Mouse (Mus musculus) neural tube, embryonic 11.5 days (tissue): Measurements from ENCODE around the gene Ganab. TPM values are rescaled to one million over a fixed set of nuclear protein-coding genes. Genes with fewer than 3 reads are reported as not detected.

Experiments
- ATAC-seq: fragments of 200-750 bp; cut with Nextera tagmentation; 2 replicates; pipeline ENCODE4 v1.8.0; 2017; ENCODE audit warnings: moderate number of reproducible peaks, mild to moderate bottlenecking, moderate TSS enrichment, moderate library complexity; ENCODE audit not compliant: insufficient read depth, low FRiP score, low TSS enrichment
- DNase-seq: peaks from one replicate; pipeline ENCODE4 v3.0.0-alpha.2; 2015; ENCODE audit warnings: low spot score
- H3K27ac ChIP-seq: fragments of 300-500 bp; sonication (generic); 2 replicates; pipeline ENCODE4 v1.5.1; 2014; ENCODE audit warnings: low read depth, mild to moderate bottlenecking, low read length
- H3K27me3 ChIP-seq: fragments of 300-500 bp; sonication (generic); 2 replicates; pipeline ENCODE4 v1.6.1; 2014; ENCODE audit warnings: mild to moderate bottlenecking, low read length, mixed read lengths; ENCODE audit not compliant: control insufficient read depth, insufficient read depth
- H3K36me3 ChIP-seq: fragments of 300-500 bp; sonication (generic); 2 replicates; pipeline ENCODE4 v1.6.1; 2014; ENCODE audit warnings: mild to moderate bottlenecking, low read length, moderate library complexity, mixed read lengths; ENCODE audit not compliant: control insufficient read depth, insufficient read depth
- H3K4me1 ChIP-seq: fragments of 300-500 bp; sonication (generic); 2 replicates; pipeline ENCODE4 v1.6.1; 2014; ENCODE audit warnings: low read length, mixed read lengths; ENCODE audit not compliant: control insufficient read depth, insufficient read depth
- H3K4me2 ChIP-seq: fragments of 300-500 bp; sonication (generic); 2 replicates; pipeline ENCODE4 v1.6.1; 2014; ENCODE audit warnings: low read depth, mild to moderate bottlenecking, moderate library complexity
- H3K4me3 ChIP-seq: fragments of 300-500 bp; sonication (generic); 2 replicates; pipeline ENCODE4 v1.5.1; 2014; ENCODE audit warnings: low read depth, low read length
- H3K9ac ChIP-seq: fragments of 300-500 bp; sonication (generic); 2 replicates; pipeline ENCODE4 v1.6.1; 2014; ENCODE audit warnings: mild to moderate bottlenecking, low read length
- H3K9me3 ChIP-seq: fragments of 300-500 bp; sonication (generic); 2 replicates; pipeline ENCODE4 v1.6.1; 2016; ENCODE audit warnings: low read length; ENCODE audit not compliant: control insufficient read depth
- WGBS: fragments of 180-500 bp; shearing (Covaris S2); extraction: QIAGEN DNeasy Blood & Tissue Kit; methylation state at CpG from one replicate; pipeline ENCODE4 v1.1.7; 2014; 5-methylcytosine and 5-hydroxymethylcytosine counted together
- polyA plus RNA-seq: library from polyadenylated mRNA; unstranded; fragments of >200 nt; fragmentation: Nextera tagmentation; extraction: Ambion mirVana; gene quantifications from 2 replicates; pipeline ENCODE4 v1.2.1, GENCODE M21; 2014

Ganab gene
- 116 and 128 TPM in 2 replicates for polyA plus RNA-seq

DNA sequence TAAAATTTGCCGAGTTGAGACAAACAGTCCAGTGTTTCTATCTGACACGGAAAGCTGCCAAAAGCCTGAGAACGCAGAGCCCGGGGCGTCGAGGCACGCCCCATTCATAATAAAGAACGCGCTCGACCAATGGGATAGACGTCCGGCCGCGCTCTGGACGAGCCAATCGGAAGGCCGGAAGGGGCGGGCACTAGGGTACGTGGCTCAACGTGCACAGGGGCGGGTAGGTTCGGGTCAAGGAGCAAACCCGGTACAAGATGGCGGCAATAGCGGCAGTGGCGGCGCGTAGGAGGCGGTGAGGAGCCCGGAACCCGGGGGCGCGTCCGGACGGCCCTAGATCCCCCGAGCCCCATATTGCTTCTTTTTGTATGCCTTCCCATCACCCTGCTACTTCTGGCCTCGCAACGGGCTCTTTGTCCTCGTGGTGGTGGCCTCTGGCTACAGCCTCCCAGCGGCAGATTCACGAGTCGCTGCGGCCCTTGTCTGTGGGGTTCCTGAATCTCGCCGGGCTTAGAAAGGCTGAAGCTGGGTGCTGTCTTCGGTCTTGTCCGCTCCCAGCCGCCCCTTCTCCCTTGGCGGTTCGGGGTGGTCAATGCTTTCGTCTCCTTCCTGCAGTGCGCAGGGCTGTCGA is at the start of gene Ganab:
Gene Ganab, plus strand, starts transcription at position 207 of the 631 bp plus-strand sequence.
- H3K9me3 ChIP-seq: no peaks in the 10 kb centered on the region
- DNase-seq (peak; percentile 95), ATAC-seq (peak; percentile 99)
- peak within 1 kb of the TSS; percentile 63 for H3K4me2 ChIP-seq
- peak within 1 kb of the TSS; percentile 94 for H3K9ac ChIP-seq
- peaks cover 11% of the 10 kb centered on the region for H3K36me3 ChIP-seq
- H3K27me3 ChIP-seq: no peaks in the 10 kb centered on the region
- H3K4me1 ChIP-seq: peaks cover 18% of the 10 kb centered on the region
- peak within 1 kb of the TSS; percentile 88 for H3K4me3 ChIP-seq
- H3K27ac ChIP-seq: peak within 1 kb of the TSS; percentile 70
- WGBS: under 1% methylated on average over 53 of the region's 53 CpGs

- ATAC-seq (no peak), DNase-seq (no peak)
- H3K4me2 ChIP-seq: no peak overlapping the region
- no peak overlapping the region for H3K4me3 ChIP-seq
- H3K27ac ChIP-seq: no peak overlapping the region
- H3K27me3 ChIP-seq: no peaks in the 10 kb centered on the region
- H3K4me1 ChIP-seq: no peaks in the 10 kb centered on the region
- WGBS: 75% methylated on average over 5 of the region's 5 CpGs
- peaks cover 5% of the 10 kb centered on the region for H3K36me3 ChIP-seq
- no peaks in the 10 kb centered on the region for H3K9me3 ChIP-seq
- H3K9ac ChIP-seq: no peak overlapping the region
Observed at GRCm38 (mm10) chr19:8848356-8848755, 49.5 kb upstream of the Ganab start.

- DNase-seq (peak; percentile 31), ATAC-seq (no peak)
- no peak within 1 kb of the TSS for H3K4me3 ChIP-seq
- no peaks in the 10 kb centered on the region for H3K4me1 ChIP-seq
- H3K9me3 ChIP-seq: no peaks in the 10 kb centered on the region
- WGBS: 49% methylated on average over 7 of the region's 7 CpGs
- peak within 1 kb of the TSS; percentile 32; the same call in 1 of the 2 replicates for H3K9ac ChIP-seq
- H3K27me3 ChIP-seq: no peaks in the 10 kb centered on the region
- no peak within 1 kb of the TSS for H3K27ac ChIP-seq
- peaks cover 5% of the 10 kb centered on the region for H3K36me3 ChIP-seq
- H3K4me2 ChIP-seq: no peak within 1 kb of the TSS
Observed at GRCm38 (mm10) chr19:8850402-8850901, 47.4 kb upstream of the Ganab start, which contains the start of gene Lrrn4cl. Gene Lrrn4cl, plus strand, starts transcription at chr19:8850768.

- Histone ChIP-seq H3K9ac (no peak overlapping the region), H3K4me3 (no peak overlapping the region), H3K9me3 (no peaks in the 10 kb centered on the region), H3K4me1 (no peaks in the 10 kb centered on the region), H3K27me3 (no peaks in the 10 kb centered on the region), H3K27ac (no peak overlapping the region), H3K36me3 (peaks cover 2% of the 10 kb centered on the region), H3K4me2 (no peak overlapping the region)
- ATAC-seq (no peak), DNase-seq (no peak)
- WGBS: 56% methylated on average over 7 of the region's 7 CpGs
Observed at GRCm38 (mm10) chr19:8851639-8852038, 46.2 kb upstream of the Ganab start.

DNA sequence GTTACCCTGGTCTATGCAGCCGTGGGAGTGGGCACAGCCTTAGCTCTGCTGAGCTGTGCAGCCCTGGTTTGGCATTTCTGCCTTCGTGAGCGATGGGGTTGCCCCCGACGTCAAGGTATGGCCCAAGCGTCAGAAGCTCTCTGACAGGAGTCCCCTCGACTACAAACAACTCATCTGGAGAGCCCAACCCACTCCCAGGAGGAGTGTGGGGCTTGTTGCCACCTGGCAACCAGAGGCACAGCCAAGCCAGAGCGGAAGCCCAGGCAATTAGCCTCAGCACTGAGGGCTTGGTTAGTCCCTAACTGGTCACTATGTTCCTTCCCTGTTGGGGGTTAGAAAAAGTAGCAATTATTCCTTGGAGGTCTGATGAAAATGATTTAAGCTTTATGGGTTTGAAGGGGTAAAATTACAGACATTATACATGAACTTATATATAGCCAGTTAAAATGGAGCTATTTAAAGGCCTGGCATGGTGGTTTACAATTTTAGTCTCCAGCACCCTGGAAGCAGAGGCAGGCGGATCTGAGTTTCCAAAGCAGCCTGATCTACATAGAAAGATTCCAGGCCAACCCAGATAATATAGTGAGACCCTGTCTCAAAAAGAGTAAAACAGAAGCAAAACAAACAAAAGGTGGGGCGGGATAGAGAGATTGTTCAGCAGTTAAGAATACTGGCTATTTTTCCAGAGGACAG is 45.5 kb upstream of the Ganab start:
- DNase-seq: no peak
- Histone ChIP-seq H3K27ac (no peak overlapping the region), H3K9ac (no peak overlapping the region), H3K4me2 (no peak overlapping the region), H3K27me3 (no peaks in the 10 kb centered on the region), H3K36me3 (no peaks in the 10 kb centered on the region; the same call in 1 of the 2 replicates), H3K4me3 (no peak overlapping the region), H3K4me1 (no peaks in the 10 kb centered on the region), H3K9me3 (no peaks in the 10 kb centered on the region)
- 58% methylated on average over 10 of the region's 10 CpGs for WGBS
- ATAC-seq: no peak

DNA sequence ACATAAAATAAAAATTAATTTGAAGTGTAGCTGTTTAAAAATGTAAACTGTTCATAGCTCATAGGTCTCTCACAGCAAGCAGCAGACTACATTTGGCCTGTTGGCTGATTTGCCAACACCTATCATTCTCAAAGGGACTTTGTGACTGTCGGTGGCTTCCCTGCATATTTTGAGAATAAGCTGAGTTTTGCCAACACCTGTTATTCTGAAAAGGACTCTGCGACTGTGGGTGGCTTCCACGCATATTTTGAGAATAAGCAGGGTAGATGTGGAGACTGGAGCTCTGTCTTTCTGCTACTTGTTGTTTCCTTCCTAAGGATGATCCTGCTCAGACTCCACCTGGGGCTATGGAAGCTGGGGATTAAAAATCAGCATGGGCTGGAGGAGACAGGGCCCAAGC is 44.8 kb upstream of the Ganab start:
- H3K36me3 ChIP-seq: no peaks in the 10 kb centered on the region; the same call in 1 of the 2 replicates
- H3K9ac ChIP-seq: no peak overlapping the region
- 85% methylated on average over 3 of the region's 3 CpGs for WGBS
- no peak overlapping the region for H3K4me3 ChIP-seq
- no peaks in the 10 kb centered on the region for H3K4me1 ChIP-seq
- no peak for DNase-seq
- no peaks in the 10 kb centered on the region for H3K9me3 ChIP-seq
- no peak overlapping the region for H3K4me2 ChIP-seq
- ATAC-seq: no peak
- H3K27ac ChIP-seq: no peak overlapping the region
- no peaks in the 10 kb centered on the region for H3K27me3 ChIP-seq

DNA sequence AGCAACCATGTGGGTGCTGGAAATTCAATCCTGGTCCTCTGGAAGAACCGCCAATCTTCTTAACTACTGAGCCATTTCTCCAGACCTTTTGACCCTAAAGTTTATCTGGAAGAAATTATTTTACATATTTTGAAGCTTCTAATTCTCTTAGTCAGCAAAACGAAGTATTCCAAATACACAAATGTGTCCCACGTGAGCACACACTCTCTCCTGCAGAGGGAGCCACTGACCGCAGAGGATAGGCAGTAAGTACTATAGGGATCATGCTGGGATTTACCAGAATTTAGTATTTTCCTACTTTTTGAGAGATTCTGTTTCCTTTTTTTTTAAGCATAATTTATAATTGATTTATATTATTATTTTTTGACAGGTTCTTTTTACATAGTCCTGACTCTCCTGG is 40.2 kb upstream of the Ganab start:
- no peak overlapping the region for H3K4me2 ChIP-seq
- no peak for ATAC-seq

DNA sequence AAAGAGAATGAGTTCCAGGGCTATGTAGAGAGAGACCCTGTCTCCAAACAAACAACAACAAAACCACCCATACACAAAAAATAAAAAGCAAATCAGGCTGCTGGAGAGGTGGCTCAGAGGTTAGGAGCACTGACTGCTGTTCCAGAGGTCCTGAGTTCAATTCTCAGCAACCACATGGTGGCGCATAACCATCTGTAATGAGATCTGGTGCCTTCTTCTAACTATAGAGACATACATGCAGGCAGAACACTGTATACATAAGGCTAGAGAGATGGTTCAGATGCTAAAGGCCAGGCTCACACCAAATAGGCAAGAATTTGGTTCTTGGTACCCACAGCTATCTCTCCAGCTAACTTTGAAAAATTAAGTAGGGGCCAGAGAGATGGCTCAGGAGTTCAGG is 38.9 kb upstream of the Ganab start:
- DNase-seq: no peak
- Histone ChIP-seq H3K36me3 (no peaks in the 10 kb centered on the region), H3K9me3 (no peaks in the 10 kb centered on the region), H3K27me3 (no peaks in the 10 kb centered on the region), H3K4me1 (no peaks in the 10 kb centered on the region), H3K27ac (no peak overlapping the region), H3K4me2 (no peak overlapping the region), H3K4me3 (no peak overlapping the region), H3K9ac (no peak overlapping the region)
- WGBS: 19% methylated on average over 1 of the region's 1 CpGs
- ATAC-seq: no peak

More for the DNA sequence above, 40.2 kb upstream of the Ganab start:
- DNase-seq: peak; percentile 45
- H3K9me3 ChIP-seq: no peaks in the 10 kb centered on the region
- no peaks in the 10 kb centered on the region for H3K36me3 ChIP-seq
- no peaks in the 10 kb centered on the region for H3K4me1 ChIP-seq
- no peak overlapping the region for H3K9ac ChIP-seq
- H3K27ac ChIP-seq: no peak overlapping the region
- WGBS: 53% methylated on average over 4 of the region's 4 CpGs
- H3K4me3 ChIP-seq: no peak overlapping the region
- H3K27me3 ChIP-seq: no peaks in the 10 kb centered on the region

GRCm38 (mm10) chr19:8864265-8864664 is 33.6 kb upstream of the Ganab start:
- H3K27me3 ChIP-seq: no peaks in the 10 kb centered on the region
- ATAC-seq (no peak), DNase-seq (no peak)
- no peak overlapping the region for H3K9ac ChIP-seq
- H3K36me3 ChIP-seq: no peaks in the 10 kb centered on the region
- no peak overlapping the region for H3K27ac ChIP-seq
- no peak overlapping the region for H3K4me3 ChIP-seq
- H3K4me2 ChIP-seq: no peak overlapping the region
- WGBS: 87% methylated on average over 6 of the region's 6 CpGs
- no peaks in the 10 kb centered on the region for H3K9me3 ChIP-seq
- H3K4me1 ChIP-seq: no peaks in the 10 kb centered on the region
